Mouse (Mus musculus): ENCODE results near the gene Ninl. TPM values are rescaled to one million over a fixed set of nuclear protein-coding genes. Genes with fewer than 3 reads are reported as not detected.

Gene Ninl
- polyA plus RNA-seq, 1 experiment from 2014 or later: 8.4 TPM

DNA sequence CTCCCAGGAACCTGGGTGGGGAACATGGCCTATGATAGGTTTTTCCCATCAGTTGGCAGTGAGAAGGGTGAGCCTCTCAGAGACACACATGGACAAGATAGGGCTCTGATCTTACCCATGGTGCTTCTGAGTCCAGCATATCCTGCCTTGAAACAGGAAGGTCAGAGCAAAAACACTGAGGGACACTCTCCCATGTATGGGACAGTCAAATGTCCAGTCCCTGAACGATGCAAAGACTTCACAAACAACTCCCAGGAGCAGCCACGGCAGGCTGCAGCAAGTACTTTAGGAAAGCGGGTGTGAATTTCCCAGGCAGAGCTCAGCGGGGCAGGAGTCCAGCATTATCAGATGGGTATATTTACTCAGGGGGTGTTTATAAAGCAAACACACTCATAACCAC lies 43.9 kb downstream of the Ninl start:
- H3K9me3 ChIP-seq: no peaks in the 10 kb centered on the region
- H3K4me3 ChIP-seq: no peak overlapping the region
- WGBS: 90% methylated on average over 4 of the region's 4 CpGs
- no peaks in the 10 kb centered on the region for H3K36me3 ChIP-seq
- no peak overlapping the region for H3K9ac ChIP-seq
- H3K4me2 ChIP-seq: no peak overlapping the region
- H3K4me1 ChIP-seq: peaks cover 7% of the 10 kb centered on the region; the same call in 1 of the 2 replicates
- H3K27ac ChIP-seq: no peak overlapping the region
- H3K27me3 ChIP-seq: no peaks in the 10 kb centered on the region
- no peak for ATAC-seq (ENCODE audit: insufficient number of reproducible peaks, insufficient read depth, low FRiP score, low TSS enrichment, low read depth)

DNA sequence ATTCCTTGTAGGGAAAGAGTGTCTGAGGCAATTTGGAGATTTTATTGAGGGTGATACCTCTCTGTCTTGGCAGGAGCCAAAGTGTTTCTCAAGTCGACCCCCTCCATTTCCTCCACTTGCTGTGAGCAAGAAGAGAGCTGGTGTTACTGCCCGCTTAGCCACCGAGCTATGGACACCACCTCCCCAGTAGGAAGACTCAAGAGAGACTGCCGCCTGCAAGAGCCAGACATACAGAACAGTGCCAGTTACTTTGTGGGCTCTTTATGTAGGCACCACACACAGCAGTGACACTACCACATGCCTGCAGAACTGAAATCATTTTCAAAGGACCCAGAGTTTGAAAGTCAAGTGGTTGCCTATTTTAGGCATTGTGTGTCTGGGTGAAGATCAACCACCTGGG lies 48.1 kb downstream of the Ninl start:
- Histone ChIP-seq H3K4me1 (no peaks in the 10 kb centered on the region), H3K27ac (no peak overlapping the region), H3K27me3 (no peaks in the 10 kb centered on the region), H3K9ac (no peak overlapping the region), H3K4me2 (no peak overlapping the region), H3K4me3 (no peak overlapping the region), H3K9me3 (no peaks in the 10 kb centered on the region), H3K36me3 (peaks cover 5% of the 10 kb centered on the region; the same call in 1 of the 2 replicates)
- 83% methylated on average over 4 of the region's 4 CpGs for WGBS
- ATAC-seq (ENCODE audit: insufficient number of reproducible peaks, insufficient read depth, low FRiP score, low TSS enrichment, low read depth): no peak

- H3K36me3 ChIP-seq: peaks cover 5% of the 10 kb centered on the region; the same call in 1 of the 2 replicates
- no peak overlapping the region for H3K4me3 ChIP-seq
- H3K4me2 ChIP-seq: no peak overlapping the region
- H3K4me1 ChIP-seq: no peaks in the 10 kb centered on the region
- ATAC-seq (ENCODE audit: insufficient number of reproducible peaks, insufficient read depth, low FRiP score, low TSS enrichment, low read depth): no peak
- WGBS: 82% methylated on average over 2 of the region's 2 CpGs
- H3K27ac ChIP-seq: no peak overlapping the region
- H3K9ac ChIP-seq: no peak overlapping the region
- no peaks in the 10 kb centered on the region for H3K9me3 ChIP-seq
- no peaks in the 10 kb centered on the region for H3K27me3 ChIP-seq
These were observed 48.7 kb downstream of the Ninl start for GRCm38 (mm10) chr2:150990506-150990905.

GRCm38 (mm10) chr2:150985359-150985758 lies 53.8 kb downstream of the Ninl start:
- no peaks in the 10 kb centered on the region for H3K9me3 ChIP-seq
- peaks cover 5% of the 10 kb centered on the region; the same call in 1 of the 2 replicates for H3K36me3 ChIP-seq
- H3K4me2 ChIP-seq: no peak overlapping the region
- no peaks in the 10 kb centered on the region; the same call in 1 of the 2 replicates for H3K4me1 ChIP-seq
- no peaks in the 10 kb centered on the region for H3K27me3 ChIP-seq
- no peak overlapping the region for H3K4me3 ChIP-seq
- H3K9ac ChIP-seq: no peak overlapping the region
- H3K27ac ChIP-seq: no peak overlapping the region
- 93% methylated on average over 2 of the region's 2 CpGs for WGBS
- no peak for ATAC-seq (ENCODE audit: insufficient number of reproducible peaks, insufficient read depth, low FRiP score, low TSS enrichment, low read depth)

DNA sequence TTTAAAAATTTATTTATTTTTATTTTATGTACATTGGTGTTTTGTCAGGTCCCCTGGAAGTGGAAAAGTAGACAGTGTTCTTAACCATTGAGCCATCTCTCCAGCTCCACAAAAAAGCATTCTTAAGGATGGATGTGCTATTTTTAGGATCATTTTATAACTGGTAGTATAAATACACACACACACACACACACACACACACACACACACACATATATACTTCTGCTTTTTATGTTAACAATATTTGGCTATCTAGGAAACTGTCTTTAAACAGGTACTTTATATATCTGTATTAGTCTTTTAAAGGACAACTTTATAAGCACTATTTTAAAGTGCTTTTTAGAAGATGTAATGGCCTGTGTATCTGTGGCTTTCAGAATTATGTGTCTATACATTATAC lies 57.1 kb downstream of the Ninl start:
- Histone ChIP-seq H3K4me3 (no peak overlapping the region), H3K27ac (no peak overlapping the region), H3K4me1 (no peaks in the 10 kb centered on the region; the same call in 1 of the 2 replicates), H3K4me2 (no peak overlapping the region), H3K9me3 (no peaks in the 10 kb centered on the region), H3K9ac (no peak overlapping the region), H3K27me3 (no peaks in the 10 kb centered on the region), H3K36me3 (peaks cover 4% of the 10 kb centered on the region; the same call in 1 of the 2 replicates)
- ATAC-seq (ENCODE audit: insufficient number of reproducible peaks, insufficient read depth, low FRiP score, low TSS enrichment, low read depth): no peak

DNA sequence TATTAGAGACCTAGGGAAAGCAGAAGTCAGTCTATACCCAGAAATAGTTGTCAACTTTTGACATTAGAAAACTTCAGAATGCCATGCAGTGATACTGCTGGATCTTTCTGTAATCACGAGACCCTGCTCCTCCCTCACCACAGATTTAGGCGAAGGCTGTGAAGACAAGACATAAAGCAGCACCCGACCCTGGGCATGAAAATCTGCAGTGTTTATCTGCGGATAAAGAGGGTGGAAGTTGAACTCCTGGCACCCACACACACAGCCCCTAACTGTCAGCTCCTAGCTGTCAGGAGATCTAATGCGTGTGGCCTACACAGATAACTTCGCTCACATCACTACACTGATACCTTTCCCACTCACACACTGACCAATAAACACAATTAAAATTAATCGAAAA lies 57.7 kb downstream of the Ninl start:
- Histone ChIP-seq H3K9ac (no peak overlapping the region), H3K27ac (no peak overlapping the region), H3K36me3 (peaks cover 4% of the 10 kb centered on the region; the same call in 1 of the 2 replicates), H3K27me3 (no peaks in the 10 kb centered on the region), H3K4me2 (no peak overlapping the region), H3K4me3 (no peak overlapping the region), H3K4me1 (no peaks in the 10 kb centered on the region; the same call in 1 of the 2 replicates), H3K9me3 (no peaks in the 10 kb centered on the region)
- WGBS: 85% methylated on average over 7 of the region's 7 CpGs
- no peak for ATAC-seq (ENCODE audit: insufficient number of reproducible peaks, insufficient read depth, low FRiP score, low TSS enrichment, low read depth)

GRCm38 (mm10) chr2:150979861-150980620 lies 59.1 kb downstream of the Ninl start:
- Histone ChIP-seq H3K9ac (no peak overlapping the region), H3K4me3 (no peak overlapping the region), H3K27ac (no peak overlapping the region), H3K9me3 (no peaks in the 10 kb centered on the region), H3K4me2 (no peak overlapping the region), H3K36me3 (peaks cover 10% of the 10 kb centered on the region; the same call in 1 of the 2 replicates), H3K4me1 (no peaks in the 10 kb centered on the region; the same call in 1 of the 2 replicates), H3K27me3 (no peaks in the 10 kb centered on the region)
- no peak for ATAC-seq (ENCODE audit: insufficient number of reproducible peaks, insufficient read depth, low FRiP score, low TSS enrichment, low read depth)
- 85% methylated on average over 14 of the region's 14 CpGs for WGBS

DNA sequence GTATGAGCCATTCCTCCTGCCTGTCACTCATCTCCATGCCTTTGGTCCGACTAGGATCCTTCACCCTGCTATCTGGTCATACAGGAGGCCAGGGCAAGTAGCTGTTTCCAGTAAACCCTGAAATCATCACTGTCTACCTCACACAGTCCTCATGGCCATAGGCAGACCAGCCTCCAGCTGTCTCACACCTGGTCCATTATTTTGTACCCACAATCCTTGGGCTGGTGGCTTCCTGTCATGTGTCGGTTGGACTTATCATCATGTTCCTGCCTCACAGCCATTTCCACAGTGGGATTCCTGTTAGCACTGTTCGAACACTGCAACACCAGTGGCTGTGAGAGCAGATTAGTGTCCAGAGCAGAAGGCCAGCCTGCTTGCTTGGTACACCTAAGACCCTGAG lies 60.4 kb downstream of the Ninl start:
- H3K27ac ChIP-seq: no peak overlapping the region
- no peak overlapping the region for H3K9ac ChIP-seq
- H3K4me2 ChIP-seq: no peak overlapping the region
- no peak overlapping the region for H3K4me3 ChIP-seq
- H3K27me3 ChIP-seq: no peaks in the 10 kb centered on the region
- no peaks in the 10 kb centered on the region; the same call in 1 of the 2 replicates for H3K4me1 ChIP-seq
- H3K36me3 ChIP-seq: peaks cover 19% of the 10 kb centered on the region
- H3K9me3 ChIP-seq: no peaks in the 10 kb centered on the region
- WGBS: 94% methylated on average over 3 of the region's 3 CpGs
- no peak for ATAC-seq (ENCODE audit: insufficient number of reproducible peaks, insufficient read depth, low FRiP score, low TSS enrichment, low read depth)

GRCm38 (mm10) chr2:150977676-150978075 lies 61.5 kb downstream of the Ninl start:
- Histone ChIP-seq H3K9ac (no peak overlapping the region), H3K9me3 (no peaks in the 10 kb centered on the region), H3K4me3 (no peak overlapping the region), H3K4me2 (no peak overlapping the region), H3K4me1 (no peaks in the 10 kb centered on the region; the same call in 1 of the 2 replicates), H3K36me3 (peaks cover 30% of the 10 kb centered on the region), H3K27me3 (no peaks in the 10 kb centered on the region), H3K27ac (no peak overlapping the region)
- WGBS: 92% methylated on average over 6 of the region's 6 CpGs
- ATAC-seq (ENCODE audit: insufficient number of reproducible peaks, insufficient read depth, low FRiP score, low TSS enrichment, low read depth): no peak

- Histone ChIP-seq H3K27ac (no peak overlapping the region), H3K9ac (no peak overlapping the region), H3K27me3 (no peaks in the 10 kb centered on the region), H3K4me3 (no peak overlapping the region), H3K36me3 (peaks cover 38% of the 10 kb centered on the region), H3K4me1 (no peaks in the 10 kb centered on the region), H3K9me3 (no peaks in the 10 kb centered on the region), H3K4me2 (no peak overlapping the region)
- ATAC-seq (ENCODE audit: insufficient number of reproducible peaks, insufficient read depth, low FRiP score, low TSS enrichment, low read depth): no peak
- WGBS: 90% methylated on average over 5 of the region's 5 CpGs
These were observed 62.3 kb downstream of the Ninl start for GRCm38 (mm10) chr2:150976871-150977270.

DNA sequence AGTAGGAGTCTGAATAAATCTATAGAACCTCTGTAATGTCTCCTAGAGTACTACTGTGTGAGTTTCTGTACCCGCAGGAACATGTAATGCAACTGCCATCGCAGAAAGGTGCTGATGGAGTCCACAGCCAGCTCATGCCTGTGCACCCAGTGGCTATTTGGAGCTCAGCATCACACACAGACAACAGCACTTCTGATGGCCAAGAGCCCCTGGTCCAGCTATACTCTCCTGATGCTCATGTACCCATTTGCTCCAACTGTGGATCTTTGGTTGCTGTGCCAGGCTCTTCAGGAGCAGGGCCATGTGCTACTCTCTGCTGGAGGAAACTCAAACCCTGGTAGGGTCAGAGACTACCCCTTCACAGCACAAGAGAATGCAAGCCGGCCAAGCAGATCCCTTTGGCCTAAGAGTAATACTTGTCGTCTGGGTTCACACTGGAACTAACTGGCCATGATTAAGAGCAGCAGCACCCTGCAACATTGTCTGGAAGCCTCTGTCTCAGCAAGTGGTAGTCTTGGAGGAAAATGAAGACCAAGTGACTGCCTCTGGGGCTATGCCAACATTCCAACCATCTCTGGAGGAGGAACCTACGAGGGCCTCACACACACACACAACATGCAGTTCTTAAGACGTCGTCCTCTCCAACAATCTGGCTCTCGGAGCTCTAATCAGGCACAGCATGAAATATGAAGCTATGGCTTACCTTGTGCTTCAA lies 65.6 kb downstream of the Ninl start:
- no peak for ATAC-seq (ENCODE audit: insufficient number of reproducible peaks, insufficient read depth, low FRiP score, low TSS enrichment, low read depth)
- Histone ChIP-seq H3K9me3 (no peaks in the 10 kb centered on the region), H3K4me3 (no peak overlapping the region), H3K4me1 (no peaks in the 10 kb centered on the region), H3K27ac (no peak overlapping the region), H3K4me2 (no peak overlapping the region), H3K9ac (no peak overlapping the region), H3K27me3 (no peaks in the 10 kb centered on the region), H3K36me3 (peaks cover 58% of the 10 kb centered on the region)
- 84% methylated on average over 8 of the region's 8 CpGs for WGBS

- Histone ChIP-seq H3K4me3 (no peak overlapping the region), H3K27me3 (no peaks in the 10 kb centered on the region), H3K27ac (no peak overlapping the region), H3K9ac (no peak overlapping the region), H3K36me3 (peaks cover 64% of the 10 kb centered on the region), H3K9me3 (no peaks in the 10 kb centered on the region), H3K4me1 (no peaks in the 10 kb centered on the region), H3K4me2 (no peak overlapping the region)
- WGBS: 87% methylated on average over 3 of the region's 3 CpGs
- ATAC-seq (ENCODE audit: insufficient number of reproducible peaks, insufficient read depth, low FRiP score, low TSS enrichment, low read depth): no peak
These were observed 66.5 kb downstream of the Ninl start for GRCm38 (mm10) chr2:150972681-150973080.

Data from embryonic facial prominence, embryonic 13.5 days (tissue).